Mouse (Mus musculus): ENCODE results near the gene Rbms2.
"Not testable (repeated sequence)": the region's sequence is repeated elsewhere in the genome, so short reads cannot be mapped to it uniquely, and the experiment has no call there.

Rbms2 gene

DNA sequence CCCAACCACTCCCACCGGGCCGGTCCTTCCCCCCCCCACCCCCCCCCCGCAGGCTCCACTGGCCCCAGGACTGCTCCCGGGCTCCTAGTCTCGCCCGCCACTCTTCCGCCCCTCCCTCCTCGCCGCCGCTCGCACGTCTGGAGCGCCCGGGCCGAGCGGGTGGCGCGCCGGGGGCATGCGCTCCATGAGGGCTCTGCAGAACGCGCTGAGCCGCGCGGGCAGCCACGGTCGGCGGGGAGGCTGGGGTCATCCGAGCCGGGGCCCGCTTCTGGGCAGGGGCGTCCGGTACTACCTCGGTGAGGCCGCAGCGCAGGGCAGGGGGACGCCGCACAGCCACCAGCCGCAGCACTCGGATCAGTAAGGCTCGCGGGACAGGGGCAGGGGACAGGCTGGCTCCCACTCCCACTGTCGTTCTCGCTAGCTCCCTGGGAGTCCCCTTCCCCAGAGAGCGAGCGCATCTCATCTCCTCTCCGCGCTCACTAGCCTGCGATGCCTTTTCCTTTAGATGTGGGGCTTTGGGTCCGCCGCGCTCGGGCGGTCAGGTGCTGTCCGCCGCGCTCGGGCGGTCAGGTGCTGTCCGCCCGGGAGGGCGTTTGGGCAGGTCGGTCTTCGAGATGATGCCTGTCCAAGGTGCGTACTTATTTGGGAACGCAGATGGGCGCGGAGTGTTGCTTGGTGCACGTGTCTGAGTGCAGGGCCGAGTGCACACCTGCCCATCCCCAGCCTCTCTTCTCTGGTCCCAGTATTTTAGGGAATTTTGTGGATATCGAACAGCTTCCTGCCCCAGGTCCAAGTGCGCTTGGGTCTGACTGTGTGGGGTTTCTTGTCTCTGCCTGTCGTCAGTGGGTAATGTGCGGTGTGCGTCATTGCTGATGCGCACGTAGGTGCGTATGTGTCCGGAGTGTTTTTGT, 14.7 kb upstream of the Rbms2 start:
- in situ Hi-C loops (cut with MboI; ENCODE audit: unreplicated experiment in 2 of 2): loop anchor here (25.0 kb wide), 2 partner anchors 533 to 558 kb away; partner anchors contain the start of genes Nab2 (in 1 of the 2), Nemp1 (in 1 of the 2) and Stat6 (in 1 of the 2)

DNA sequence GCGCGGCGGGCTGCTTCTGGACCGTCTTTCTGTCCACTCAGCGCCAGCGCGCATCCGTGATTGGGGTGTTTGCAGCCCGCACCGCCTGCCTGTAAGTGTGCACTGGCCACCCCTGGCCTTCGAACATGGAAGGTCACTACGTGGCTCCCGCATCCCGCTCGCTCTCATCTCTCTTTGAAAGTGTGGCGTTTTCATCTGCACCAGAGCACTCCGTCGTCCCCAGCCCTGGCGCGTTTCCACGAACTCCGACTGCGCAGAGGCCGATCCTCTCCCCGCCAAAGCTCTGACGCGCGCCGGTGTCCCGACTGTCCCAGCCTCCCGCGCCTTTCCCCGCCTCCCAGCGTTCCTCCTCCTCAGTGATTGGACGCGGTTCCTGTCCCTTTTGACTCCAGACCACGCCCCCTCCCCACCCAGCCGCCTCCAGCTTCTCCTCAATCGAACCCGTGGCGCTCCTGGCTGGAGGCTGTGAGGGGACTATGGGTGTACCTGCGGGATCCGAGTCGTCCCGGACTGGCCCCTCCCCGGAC, 14.0 kb upstream of the Rbms2 start, which contains the start of gene Gls2:
Gene Gls2 (plus strand): TSS at position 434 of the 527 bp plus-strand sequence.
- in situ Hi-C loops (cut with MboI; ENCODE audit: unreplicated experiment in 2 of 2): loop anchor here (25.0 kb wide), 2 partner anchors 532 to 557 kb away; partner anchors contain the start of genes Nab2 (in 1 of the 2), Nemp1 (in 1 of the 2) and Stat6 (in 1 of the 2)

DNA sequence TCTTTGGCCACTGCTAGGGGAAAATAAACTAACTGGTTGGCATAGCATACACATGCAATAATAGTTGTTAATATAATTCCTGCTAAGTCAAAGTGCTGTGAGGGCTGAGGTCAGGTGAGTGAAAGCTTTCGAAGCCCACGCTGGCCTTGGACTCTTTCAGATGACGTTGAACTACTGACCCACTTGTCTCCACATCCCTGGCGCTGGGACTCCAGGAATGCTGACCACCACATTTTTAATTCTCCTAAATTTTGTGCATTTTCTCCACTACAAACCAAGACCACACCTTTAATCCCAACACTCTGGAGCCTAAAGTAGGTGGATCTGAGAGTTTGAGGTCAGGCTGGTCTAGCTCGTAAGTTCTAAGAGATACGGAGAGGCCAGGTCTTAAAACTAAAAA, 13.0 kb upstream of the Rbms2 start:
- in situ Hi-C loops (cut with MboI; ENCODE audit: unreplicated experiment in 2 of 2): loop anchor here (25.0 kb wide), 2 partner anchors 531 to 556 kb away; partner anchors contain the start of genes Nab2 (in 1 of the 2), Nemp1 (in 1 of the 2) and Stat6 (in 1 of the 2)

DNA sequence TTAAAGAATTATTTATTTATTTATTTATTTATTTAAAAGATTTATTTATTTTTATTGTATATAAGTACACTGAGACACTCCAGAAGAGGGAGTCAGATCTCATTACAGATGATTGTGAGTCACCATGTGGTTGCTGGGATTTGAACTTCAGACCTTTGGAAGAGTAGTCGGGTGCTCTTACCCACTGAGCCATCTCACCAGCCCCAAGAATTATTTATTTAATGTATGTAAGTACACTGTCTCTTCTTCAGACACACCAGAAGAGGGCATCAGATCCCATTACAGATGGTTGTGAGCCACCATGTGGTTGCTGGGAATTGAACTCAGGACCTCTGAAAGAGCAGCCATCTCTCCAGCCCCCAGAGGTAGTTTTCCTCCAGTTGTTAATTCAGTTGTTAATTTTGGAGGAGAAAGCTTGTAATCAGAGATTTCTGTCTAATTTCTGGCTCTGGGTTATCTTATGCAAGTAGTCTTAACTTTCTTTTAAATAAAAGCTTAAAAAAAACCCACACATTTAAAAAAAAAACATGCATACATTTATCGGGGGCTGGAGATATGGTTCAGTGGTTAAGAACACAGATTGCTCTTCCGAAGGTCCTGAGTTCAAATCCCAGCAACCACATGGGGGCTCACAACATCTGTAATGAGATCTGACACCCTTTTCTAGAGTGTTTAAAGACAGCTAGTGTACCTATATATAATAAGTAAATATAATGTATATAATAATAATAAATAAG, 12.1 kb upstream of the Rbms2 start:
- in situ Hi-C loops (cut with MboI; ENCODE audit: unreplicated experiment in 2 of 2): loop anchor here (25.0 kb wide), 2 partner anchors 530 to 555 kb away; partner anchors contain the start of genes Nab2 (in 1 of the 2), Nemp1 (in 1 of the 2) and Stat6 (in 1 of the 2)

- in situ Hi-C loops (cut with MboI; ENCODE audit: unreplicated experiment in 2 of 2): loop anchor here (25.0 kb wide), 2 partner anchors 529 to 554 kb away; partner anchors contain the start of genes Nab2 (in 1 of the 2), Nemp1 (in 1 of the 2) and Stat6 (in 1 of the 2)
Measured at GRCm38 (mm10) chr10:128191472-128191871, 11.4 kb upstream of the Rbms2 start.

GRCm38 (mm10) chr10:128188242-128188877, 8.3 kb upstream of the Rbms2 start:
- in situ Hi-C loops (cut with MboI; ENCODE audit: unreplicated experiment in 2 of 2): loop anchor here (5.0 to 25.0 kb wide), 6 partner anchors 46 to 551 kb away; partner anchors contain the start of genes Baz2a (in 1 of the 2), Nab2 (in 1 of the 2), Nemp1 (in 1 of the 2) and Stat6 (in 1 of the 2)

DNA sequence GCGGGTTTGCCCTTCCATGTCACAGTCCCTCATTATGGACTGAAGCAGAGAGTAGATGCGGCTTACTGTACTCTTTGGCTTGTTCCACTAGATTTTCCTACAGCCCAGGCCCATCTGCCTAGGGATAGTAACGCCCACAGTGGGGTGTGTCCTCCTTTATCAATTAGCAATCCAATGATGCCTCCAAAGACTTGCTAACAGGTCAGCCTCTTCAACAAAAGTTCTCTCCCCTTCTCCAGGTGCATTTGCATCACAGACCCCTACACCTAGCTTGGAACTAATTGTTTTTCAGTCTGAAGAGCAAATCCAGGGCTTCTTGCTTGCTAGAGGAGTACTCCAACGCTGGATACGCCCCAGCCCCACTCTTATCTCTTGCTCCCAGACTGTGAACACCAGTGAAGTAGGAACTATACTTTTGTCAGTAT, 7.1 kb upstream of the Rbms2 start:
- in situ Hi-C loops (cut with MboI; ENCODE audit: unreplicated experiment in 2 of 2): loop anchor here (5.0 to 25.0 kb wide), 6 partner anchors 45 to 550 kb away; partner anchors contain the start of genes Baz2a (in 1 of the 2), Nab2 (in 1 of the 2), Nemp1 (in 1 of the 2) and Stat6 (in 1 of the 2)

- in situ Hi-C loops (cut with MboI; ENCODE audit: unreplicated experiment in 2 of 2): loop anchor here (5.0 to 25.0 kb wide), 6 partner anchors 44 to 549 kb away; partner anchors contain the start of genes Baz2a (in 1 of the 2), Nab2 (in 1 of the 2), Nemp1 (in 1 of the 2) and Stat6 (in 1 of the 2)
Measured at GRCm38 (mm10) chr10:128185959-128186358, 5.9 kb upstream of the Rbms2 start.

GRCm38 (mm10) chr10:128185277-128185940, 5.3 kb upstream of the Rbms2 start:
- in situ Hi-C loops (cut with MboI; ENCODE audit: unreplicated experiment in 2 of 2): loop anchor here (5.0 to 25.0 kb wide), 6 partner anchors 43 to 548 kb away; partner anchors contain the start of genes Baz2a (in 1 of the 2), Nab2 (in 1 of the 2), Nemp1 (in 1 of the 2) and Stat6 (in 1 of the 2)

GRCm38 (mm10) chr10:128184296-128184695, 4.2 kb upstream of the Rbms2 start:
- in situ Hi-C loops (cut with MboI; ENCODE audit: unreplicated experiment in 2 of 2): loop anchor here (25.0 kb wide), 2 partner anchors 522 to 547 kb away; partner anchors contain the start of genes Nab2 (in 1 of the 2), Nemp1 (in 1 of the 2) and Stat6 (in 1 of the 2)

DNA sequence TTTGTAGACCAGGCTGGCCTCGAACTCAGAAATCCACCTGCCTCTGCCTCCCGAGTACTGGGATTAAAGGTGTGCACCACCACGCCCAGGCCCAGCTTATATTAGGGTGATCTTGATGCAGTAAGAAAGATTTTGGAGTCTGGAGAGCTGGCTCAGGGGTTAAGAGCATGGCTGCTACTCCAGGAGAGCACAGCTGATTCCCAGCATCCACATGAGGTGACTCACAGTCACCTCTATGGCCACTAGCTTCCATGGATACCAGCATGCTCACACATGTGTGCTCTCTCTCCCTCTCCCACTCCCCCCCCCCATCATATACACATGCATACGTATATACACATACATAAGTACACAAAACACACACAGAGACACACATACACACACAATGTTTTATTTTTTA, 2.8 kb downstream of the Rbms2 start:
- in situ Hi-C loops (cut with MboI; ENCODE audit: unreplicated experiment in 2 of 2): loop anchor here (25.0 kb wide), 2 partner anchors 515 to 540 kb away; partner anchors contain the start of genes Nab2 (in 1 of the 2), Nemp1 (in 1 of the 2) and Stat6 (in 1 of the 2)

DNA sequence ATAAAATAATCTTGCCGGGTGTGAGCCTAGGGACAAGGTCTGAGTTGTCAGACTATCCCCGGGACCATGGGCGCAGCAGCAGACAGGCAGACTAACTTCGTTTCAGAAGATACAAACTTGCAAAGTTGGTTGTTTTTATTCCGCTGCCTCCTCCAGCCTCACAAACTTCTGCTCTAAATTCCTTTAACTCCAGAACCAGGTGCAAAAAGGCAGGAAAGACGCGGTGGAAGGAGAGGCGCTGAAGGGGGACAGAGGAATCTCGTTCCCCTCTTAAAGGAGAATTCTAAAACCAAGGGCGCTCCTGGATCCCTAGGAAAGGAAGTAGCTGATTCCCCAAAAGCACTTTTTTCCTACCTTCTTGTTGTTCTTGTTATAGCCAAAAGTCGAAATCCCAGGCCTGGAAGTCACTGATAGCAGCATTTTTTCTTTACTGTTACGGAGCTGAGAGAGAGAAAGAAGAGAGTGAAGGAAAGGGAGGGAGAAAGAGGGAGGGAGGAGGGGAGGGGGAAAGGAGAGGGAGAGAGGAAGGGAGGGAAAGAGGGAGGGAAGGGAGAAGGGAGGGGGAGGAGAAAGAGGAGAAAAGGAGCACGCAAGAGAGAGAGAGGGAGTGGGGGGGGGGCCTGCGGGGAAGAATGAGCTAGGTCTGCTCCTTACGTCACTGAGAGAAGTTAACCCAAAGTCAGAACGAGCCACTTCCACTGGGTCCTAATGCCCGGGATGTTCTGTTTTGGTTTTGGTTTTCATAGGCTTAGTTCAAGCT, 3.9 kb downstream of the Rbms2 start:
- in situ Hi-C loops (cut with MboI; ENCODE audit: unreplicated experiment in 2 of 2): loop anchor here (25.0 kb wide), 2 partner anchors 514 to 539 kb away; partner anchors contain the start of genes Nab2 (in 1 of the 2), Nemp1 (in 1 of the 2) and Stat6 (in 1 of the 2)

DNA sequence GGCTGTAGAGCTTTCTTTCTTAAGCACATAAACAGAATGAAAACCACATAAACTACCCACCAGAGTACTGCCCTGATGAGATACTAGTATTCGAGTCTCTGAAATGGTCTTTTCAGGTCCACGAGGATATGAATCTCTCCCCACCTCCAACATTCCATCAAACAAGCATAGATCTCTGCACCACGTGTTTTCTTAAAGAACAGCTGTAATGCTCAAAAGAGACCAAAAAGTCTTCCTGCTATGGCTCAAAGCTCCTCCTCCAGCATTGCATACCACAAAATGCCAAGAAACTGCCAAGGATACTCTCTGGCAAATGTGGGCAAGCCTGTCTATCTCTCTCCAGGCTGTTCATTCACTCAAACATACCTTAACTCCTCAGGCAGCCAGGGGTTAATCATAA, 4.8 kb downstream of the Rbms2 start:
- in situ Hi-C loops (cut with MboI; ENCODE audit: unreplicated experiment in 2 of 2): loop anchor here (25.0 kb wide), 2 partner anchors 513 to 538 kb away; partner anchors contain the start of genes Nab2 (in 1 of the 2), Nemp1 (in 1 of the 2) and Stat6 (in 1 of the 2)

- in situ Hi-C loops (cut with MboI; ENCODE audit: unreplicated experiment in 2 of 2): not testable (repeated sequence)
Measured at GRCm38 (mm10) chr10:128171348-128171747, 8.7 kb downstream of the Rbms2 start.

DNA sequence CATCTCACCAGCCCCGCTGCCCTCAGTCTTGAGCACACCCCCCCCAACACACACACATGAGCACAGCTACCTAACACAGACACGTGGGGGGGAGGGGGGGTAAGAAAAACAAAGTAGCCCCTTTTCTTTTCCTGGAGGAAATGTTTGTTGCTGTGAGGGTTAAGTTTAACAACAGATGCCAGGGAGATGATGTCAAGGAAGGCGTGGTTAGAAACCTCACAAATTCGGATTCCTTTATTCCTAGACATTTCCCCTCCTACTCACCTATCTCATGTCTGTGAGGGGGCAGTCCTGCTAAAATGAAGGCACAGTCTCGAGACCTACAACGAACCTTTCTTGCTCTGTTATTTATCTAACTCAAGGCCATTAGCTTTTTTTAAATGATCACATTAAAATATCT, 13.0 kb downstream of the Rbms2 start:
- in situ Hi-C loops (cut with MboI; ENCODE audit: unreplicated experiment in 2 of 2): no loop called here

DNA sequence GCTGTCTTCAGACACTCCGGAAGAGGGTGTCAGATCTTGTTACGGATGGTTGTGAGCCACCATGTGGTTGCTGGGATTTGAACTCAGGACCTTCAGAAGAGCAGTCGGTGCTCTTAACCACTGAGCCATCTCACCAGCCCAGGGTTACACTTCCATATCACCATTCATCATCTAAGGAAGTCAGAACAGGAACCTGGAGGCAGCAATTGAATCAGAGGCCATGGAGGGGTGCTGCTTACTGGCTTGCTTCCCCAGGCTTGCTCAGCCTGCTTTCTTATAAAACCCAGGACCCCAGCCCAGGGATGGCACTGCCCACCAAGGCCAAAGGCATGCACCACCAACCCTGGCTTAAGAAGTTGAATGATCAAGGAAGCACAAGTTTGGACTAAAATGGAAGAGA, 14.4 kb downstream of the Rbms2 start:
- in situ Hi-C loops (cut with MboI; ENCODE audit: unreplicated experiment in 2 of 2): not testable (repeated sequence)

GRCm38 (mm10) chr10:128153978-128154377, 26.1 kb downstream of the Rbms2 start:
- in situ Hi-C loops (cut with MboI; ENCODE audit: unreplicated experiment in 2 of 2): no loop called here
